Mouse (Mus musculus): Measurements from ENCODE around the gene Qtrt2. TPM values are rescaled to one million over a fixed set of nuclear protein-coding genes. Genes with fewer than 3 reads are reported as not detected.

The Qtrt2 gene
- polyA plus RNA-seq (2015; fragmentation: Nextera tagmentation; extraction: Ambion mirVana) = 9.3 and 10.1 TPM in 2 replicates

- Histone ChIP-seq H3K36me3 (ENCODE audit: insufficient read depth, low read length) (no peaks in the 10 kb centered on the region), H3K4me3 (ENCODE audit: low read depth, low read length) (no peak within 1 kb of the TSS), H3K27ac (ENCODE audit: low read length) (no peak within 1 kb of the TSS), H3K4me2 (replicated peaks; ENCODE audit: low read depth, low read length) (no peak within 1 kb of the TSS), H3K4me1 (ENCODE audit: insufficient read depth, low read depth, low read length) (no peaks in the 10 kb centered on the region), H3K27me3 (replicated peaks; ENCODE audit: insufficient read depth, low read length) (no peaks in the 10 kb centered on the region), H3K9me3 (ENCODE audit: low read length) (no peaks in the 10 kb centered on the region), H3K9ac (replicated peaks; ENCODE audit: low read depth) (no peak within 1 kb of the TSS)
- no peak for DNase-seq (ENCODE audit: low spot score)
- no peak for TF ChIP-seq EP300 (IDR thresholded peaks at IDR 0.05)
- TF ChIP-seq CTCF (IDR thresholded peaks at IDR 0.05) = no peak
- ATAC-seq = no peak
- 77% methylated on average over 6 of the region's 6 CpGs for WGBS
Observed at GRCm38 (mm10) chr16:43926341-43926859, at the start of gene Qtrt2. Gene Qtrt2 (minus strand): TSS chr16:43926809.

- Histone ChIP-seq H3K9me3 (ENCODE audit: low read length) (no peaks in the 10 kb centered on the region), H3K4me1 (ENCODE audit: insufficient read depth, low read depth, low read length) (no peaks in the 10 kb centered on the region), H3K27me3 (replicated peaks; ENCODE audit: insufficient read depth, low read length) (peaks cover 1% of the 10 kb centered on the region; the same call in 1 of the 2 replicates), H3K27ac (ENCODE audit: low read length) (no peak overlapping the region), H3K9ac (replicated peaks; ENCODE audit: low read depth) (no peak overlapping the region), H3K36me3 (ENCODE audit: insufficient read depth, low read length) (no peaks in the 10 kb centered on the region), H3K4me2 (replicated peaks; ENCODE audit: low read depth, low read length) (no peak overlapping the region), H3K4me3 (ENCODE audit: low read depth, low read length) (no peak overlapping the region)
- 73% methylated on average over 22 of the region's 22 CpGs for WGBS
- DNase-seq (ENCODE audit: low spot score) (no peak), ATAC-seq (no peak)
- TF ChIP-seq EP300 (IDR thresholded peaks at IDR 0.05) (no peak), CTCF (IDR thresholded peaks at IDR 0.05) (no peak)
Observed at GRCm38 (mm10) chr16:43973606-43974220, 47.1 kb upstream of the Qtrt2 start.

GRCm38 (mm10) chr16:43973147-43973546 is 46.5 kb upstream of the Qtrt2 start:
- ATAC-seq = no peak
- H3K27ac ChIP-seq (ENCODE audit: low read length) = no peak overlapping the region
- H3K27me3 ChIP-seq (replicated peaks; ENCODE audit: insufficient read depth, low read length) = no peaks in the 10 kb centered on the region
- no peaks in the 10 kb centered on the region for H3K4me1 ChIP-seq (ENCODE audit: insufficient read depth, low read depth, low read length)
- no peaks in the 10 kb centered on the region for H3K9me3 ChIP-seq (ENCODE audit: low read length)
- H3K9ac ChIP-seq (replicated peaks; ENCODE audit: low read depth) = no peak overlapping the region
- no peaks in the 10 kb centered on the region for H3K36me3 ChIP-seq (ENCODE audit: insufficient read depth, low read length)
- no peak overlapping the region for H3K4me2 ChIP-seq (replicated peaks; ENCODE audit: low read depth, low read length)
- 92% methylated on average over 11 of the region's 11 CpGs for WGBS
- H3K4me3 ChIP-seq (ENCODE audit: low read depth, low read length) = no peak overlapping the region
- TF ChIP-seq CTCF (IDR thresholded peaks at IDR 0.05) = no peak
- TF ChIP-seq EP300 (IDR thresholded peaks at IDR 0.05) = no peak
- DNase-seq (ENCODE audit: low spot score) = no peak

GRCm38 (mm10) chr16:43972391-43972790 is 45.8 kb upstream of the Qtrt2 start:
- Histone ChIP-seq H3K27me3 (replicated peaks; ENCODE audit: insufficient read depth, low read length) (no peaks in the 10 kb centered on the region), H3K9ac (replicated peaks; ENCODE audit: low read depth) (no peak overlapping the region), H3K4me3 (ENCODE audit: low read depth, low read length) (no peak overlapping the region), H3K4me1 (ENCODE audit: insufficient read depth, low read depth, low read length) (no peaks in the 10 kb centered on the region), H3K27ac (ENCODE audit: low read length) (no peak overlapping the region), H3K4me2 (replicated peaks; ENCODE audit: low read depth, low read length) (no peak overlapping the region), H3K9me3 (ENCODE audit: low read length) (no peaks in the 10 kb centered on the region), H3K36me3 (ENCODE audit: insufficient read depth, low read length) (no peaks in the 10 kb centered on the region)
- no peak for TF ChIP-seq EP300 (IDR thresholded peaks at IDR 0.05)
- TF ChIP-seq CTCF (IDR thresholded peaks at IDR 0.05) = no peak
- DNase-seq (ENCODE audit: low spot score) (no peak), ATAC-seq (no peak)
- WGBS = 98% methylated on average over 2 of the region's 2 CpGs

GRCm38 (mm10) chr16:43971741-43972140 is 45.1 kb upstream of the Qtrt2 start:
- Histone ChIP-seq H3K27me3 (replicated peaks; ENCODE audit: insufficient read depth, low read length) (no peaks in the 10 kb centered on the region), H3K9me3 (ENCODE audit: low read length) (no peaks in the 10 kb centered on the region), H3K9ac (replicated peaks; ENCODE audit: low read depth) (no peak overlapping the region), H3K36me3 (ENCODE audit: insufficient read depth, low read length) (no peaks in the 10 kb centered on the region), H3K4me1 (ENCODE audit: insufficient read depth, low read depth, low read length) (no peaks in the 10 kb centered on the region), H3K4me3 (ENCODE audit: low read depth, low read length) (no peak overlapping the region), H3K4me2 (replicated peaks; ENCODE audit: low read depth, low read length) (no peak overlapping the region), H3K27ac (ENCODE audit: low read length) (no peak overlapping the region)
- ATAC-seq (no peak), DNase-seq (ENCODE audit: low spot score) (no peak)
- TF ChIP-seq EP300 (IDR thresholded peaks at IDR 0.05) = no peak
- TF ChIP-seq CTCF (IDR thresholded peaks at IDR 0.05) = no peak
- WGBS = 51% methylated on average over 9 of the region's 9 CpGs

GRCm38 (mm10) chr16:43971189-43971588 is 44.6 kb upstream of the Qtrt2 start:
- no peaks in the 10 kb centered on the region for H3K4me1 ChIP-seq (ENCODE audit: insufficient read depth, low read depth, low read length)
- TF ChIP-seq EP300 (IDR thresholded peaks at IDR 0.05) (no peak), CTCF (IDR thresholded peaks at IDR 0.05) (no peak)
- no peak overlapping the region for H3K4me2 ChIP-seq (replicated peaks; ENCODE audit: low read depth, low read length)
- no peaks in the 10 kb centered on the region for H3K9me3 ChIP-seq (ENCODE audit: low read length)
- H3K27ac ChIP-seq (ENCODE audit: low read length) = no peak overlapping the region
- H3K9ac ChIP-seq (replicated peaks; ENCODE audit: low read depth) = no peak overlapping the region
- H3K4me3 ChIP-seq (ENCODE audit: low read depth, low read length) = no peak overlapping the region
- DNase-seq (ENCODE audit: low spot score) = no peak
- 87% methylated on average over 11 of the region's 11 CpGs for WGBS
- no peak for ATAC-seq
- H3K27me3 ChIP-seq (replicated peaks; ENCODE audit: insufficient read depth, low read length) = no peaks in the 10 kb centered on the region
- no peaks in the 10 kb centered on the region for H3K36me3 ChIP-seq (ENCODE audit: insufficient read depth, low read length)
